Mouse (Mus musculus): ENCODE measurements around the gene Ctbp2.
A peak's percentile ranks its signal among the peaks of the same experiment; 100 is the strongest.

Ctbp2 gene

GRCm38 (mm10) chr7:133123999-133124700 lies at the start of gene Ctbp2:
TSS of gene Ctbp2 (minus strand) at chr7:133124354.
- peak; percentile 87 for DNase-seq (ENCODE audit: low spot score)

GRCm38 (mm10) chr7:133171403-133172032 lies 47.4 kb upstream of the Ctbp2 start:
- no peak for DNase-seq (ENCODE audit: low spot score)

GRCm38 (mm10) chr7:133168928-133169327 lies 44.8 kb upstream of the Ctbp2 start:
- no peak for DNase-seq (ENCODE audit: low spot score)

DNA sequence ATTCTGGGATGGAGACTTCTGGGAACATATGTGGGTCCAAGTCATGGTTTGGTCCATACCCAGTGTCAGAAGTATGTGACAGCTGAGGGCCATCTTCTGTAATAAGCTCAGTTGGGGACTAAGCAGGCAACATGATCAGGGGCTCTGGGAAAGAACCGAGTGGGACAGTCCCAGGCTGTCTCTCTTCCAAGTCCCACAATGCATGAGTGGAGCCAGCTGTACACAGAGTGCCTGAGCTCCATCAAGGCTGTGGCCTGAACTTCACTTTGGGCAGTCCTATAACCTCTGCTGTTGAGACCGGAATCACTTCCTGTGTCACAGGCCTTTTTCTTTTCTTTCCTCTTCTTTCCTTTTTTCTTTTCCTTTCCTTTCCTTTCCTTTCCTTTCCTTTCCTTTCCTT lies 43.7 kb upstream of the Ctbp2 start:
- no peak for DNase-seq (ENCODE audit: low spot score)

DNA sequence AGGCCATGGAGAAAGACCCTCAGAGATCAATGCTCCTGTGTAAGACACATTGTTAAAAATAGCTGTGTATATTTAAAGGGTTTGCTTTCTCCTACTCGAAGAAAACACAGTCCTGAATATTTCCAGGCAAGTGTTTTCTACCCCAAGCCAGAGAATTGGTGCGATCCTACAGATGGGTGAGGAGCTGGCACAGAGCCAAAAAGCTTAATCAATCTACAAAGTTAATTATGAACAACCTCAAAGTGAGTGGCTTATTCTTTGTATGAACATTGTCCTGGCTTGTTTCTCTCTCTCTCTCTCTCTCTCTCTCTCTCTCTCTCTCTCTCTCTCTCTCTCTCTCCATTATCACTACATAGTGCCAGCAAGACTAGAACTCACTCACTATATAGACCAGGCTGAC lies 40.6 kb upstream of the Ctbp2 start:
- DNase-seq (ENCODE audit: low spot score) = no peak

DNA sequence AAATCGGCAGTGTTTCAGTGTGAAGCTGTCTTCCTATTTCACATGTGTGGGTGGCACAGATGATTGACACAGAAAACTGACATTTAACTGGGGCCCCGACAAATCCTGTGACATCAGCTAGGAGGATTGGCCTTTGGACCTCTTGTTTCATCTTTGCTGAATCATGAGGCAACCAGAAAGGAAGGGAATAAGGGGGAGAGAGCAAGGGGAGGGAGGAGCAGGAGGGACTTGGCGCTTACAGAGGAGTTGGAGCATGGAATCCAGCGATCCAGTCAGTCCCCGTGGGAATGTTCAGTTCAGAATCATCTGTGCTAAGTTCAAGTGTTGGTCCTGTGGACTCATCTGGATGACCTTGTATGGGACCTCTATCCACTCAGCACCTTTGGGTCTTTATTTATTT lies 38.9 kb upstream of the Ctbp2 start:
- DNase-seq (ENCODE audit: low spot score) = no peak

GRCm38 (mm10) chr7:133162131-133162530 lies 38.0 kb upstream of the Ctbp2 start:
- no peak for DNase-seq (ENCODE audit: low spot score)

DNA sequence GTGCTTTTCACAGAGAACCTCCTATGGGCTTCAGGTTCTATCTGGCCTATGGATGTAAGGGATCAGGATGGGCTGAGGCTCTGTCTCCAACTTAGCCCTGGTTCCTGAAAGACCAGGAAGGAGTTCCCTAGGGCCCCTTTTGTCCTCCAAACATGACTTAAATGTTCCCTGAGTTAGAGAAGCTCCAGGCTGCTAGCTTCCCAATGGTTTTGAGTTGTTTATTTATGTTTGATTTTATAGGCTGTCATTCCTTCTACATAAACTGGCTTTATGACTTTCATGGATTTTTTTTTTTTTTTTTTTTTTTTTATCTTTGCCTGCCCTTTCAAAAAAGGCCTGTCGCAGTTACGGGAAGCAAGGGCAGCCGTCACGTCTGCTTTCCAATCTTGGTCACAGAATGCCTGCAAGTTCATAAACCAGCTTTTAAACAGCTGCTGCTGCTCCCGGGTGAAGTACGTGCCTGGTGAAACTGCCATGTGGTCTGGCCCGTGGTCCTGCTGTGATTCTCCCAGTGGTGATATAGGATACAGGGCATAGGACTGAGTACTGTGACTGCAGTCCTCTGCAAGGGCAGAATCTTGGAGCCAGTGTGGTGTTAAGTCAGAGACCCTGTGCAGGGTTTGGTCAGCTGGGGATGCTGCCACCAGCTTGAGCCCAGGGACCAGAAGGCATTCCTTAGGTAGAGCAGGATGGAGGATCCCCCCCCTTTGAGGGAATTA lies 37.4 kb upstream of the Ctbp2 start:
- no peak for DNase-seq (ENCODE audit: low spot score)

DNA sequence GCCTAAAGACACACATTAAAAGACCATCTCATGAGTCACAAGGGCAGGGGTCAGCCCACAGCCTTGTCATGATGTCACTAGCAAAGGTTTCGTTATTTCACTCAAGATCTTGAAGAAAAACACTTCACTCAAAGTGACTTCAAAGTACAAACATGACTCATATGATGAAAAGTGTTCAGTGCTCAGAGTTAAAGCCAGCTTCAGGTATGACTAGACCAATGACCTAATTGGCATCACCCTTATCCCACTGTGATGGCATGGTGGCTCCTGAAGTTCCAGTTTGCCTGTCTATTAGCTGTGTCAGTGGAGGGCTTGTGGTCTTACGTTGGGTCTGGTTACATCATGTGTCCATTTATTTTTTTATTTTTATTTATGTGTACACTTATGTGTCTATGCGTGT lies 35.4 kb upstream of the Ctbp2 start:
- DNase-seq (ENCODE audit: low spot score) = no peak

DNA sequence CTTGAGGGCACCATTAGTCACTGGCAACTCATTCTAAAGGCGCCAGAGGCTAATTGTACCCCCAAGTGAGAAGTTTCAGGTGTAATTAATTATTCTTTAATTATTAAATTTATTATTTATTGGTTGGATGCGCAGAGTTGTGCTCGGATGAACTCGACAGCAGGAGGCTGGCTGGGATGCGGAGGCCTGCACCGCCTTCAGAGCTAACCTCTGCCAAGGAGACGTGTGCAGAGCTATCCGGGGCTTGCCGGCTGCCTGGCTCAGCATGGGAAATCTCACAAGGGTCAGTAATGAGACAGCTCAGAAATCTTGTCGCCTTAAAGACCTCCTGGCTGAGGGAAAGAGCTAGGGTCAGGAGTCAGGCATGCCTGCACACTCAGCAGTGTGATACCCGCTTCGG lies 31.5 kb upstream of the Ctbp2 start:
- DNase-seq (ENCODE audit: low spot score) = no peak

GRCm38 (mm10) chr7:133154846-133155245 lies 30.7 kb upstream of the Ctbp2 start:
- no peak for DNase-seq (ENCODE audit: low spot score)

DNA sequence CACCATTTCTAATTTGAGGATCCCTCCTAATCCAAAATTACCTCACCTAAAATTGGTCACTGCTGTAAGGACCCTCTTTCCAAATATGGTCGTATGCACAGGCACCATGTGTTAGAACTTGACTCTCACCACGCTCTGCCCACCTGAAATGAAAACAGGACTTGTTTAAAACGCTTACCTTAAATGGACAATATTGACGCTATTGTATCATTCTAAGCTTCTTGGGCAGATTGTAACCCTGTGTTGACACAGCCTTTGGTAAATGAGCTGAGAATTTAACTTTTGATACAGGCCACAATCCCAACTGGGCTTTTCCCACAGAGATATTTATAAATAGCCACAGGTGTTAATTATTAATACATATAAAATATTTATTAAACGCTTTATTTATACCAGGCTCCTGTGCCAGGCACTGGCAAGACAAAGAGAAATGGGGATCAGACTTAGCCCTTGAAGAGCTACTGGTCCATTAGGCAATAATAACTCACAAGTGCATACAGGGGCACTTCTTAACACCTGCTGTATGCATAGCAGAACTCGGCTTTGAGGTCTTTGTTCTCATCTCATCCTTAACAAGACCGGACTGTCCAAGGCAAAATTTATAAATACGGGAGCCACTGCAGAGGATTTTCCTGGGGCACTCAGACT lies 15.7 kb upstream of the Ctbp2 start:
- DNase-seq (ENCODE audit: low spot score) = no peak

DNA sequence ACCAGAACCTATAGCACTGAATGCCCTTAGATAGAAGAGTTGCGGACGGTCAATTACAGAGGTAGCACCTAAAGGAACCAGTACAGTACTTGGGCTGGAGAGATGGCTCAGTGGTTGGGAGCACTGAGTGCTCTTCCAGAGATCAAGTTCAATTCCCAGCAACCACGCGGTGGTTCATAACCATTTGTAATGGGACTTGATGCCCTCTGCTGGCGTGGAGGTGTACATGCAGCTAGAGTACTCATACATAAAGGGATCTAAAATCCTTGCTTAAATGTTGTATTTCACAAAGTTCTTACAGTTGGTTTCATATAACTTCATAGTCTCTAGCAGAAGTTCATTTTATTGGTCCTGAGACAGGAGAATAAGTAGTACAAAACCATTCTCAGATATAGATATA lies 9.4 kb upstream of the Ctbp2 start:
- no peak for DNase-seq (ENCODE audit: low spot score)

- no peak for DNase-seq (ENCODE audit: low spot score)
Measured at GRCm38 (mm10) chr7:133132702-133133101, 8.5 kb upstream of the Ctbp2 start.

DNA sequence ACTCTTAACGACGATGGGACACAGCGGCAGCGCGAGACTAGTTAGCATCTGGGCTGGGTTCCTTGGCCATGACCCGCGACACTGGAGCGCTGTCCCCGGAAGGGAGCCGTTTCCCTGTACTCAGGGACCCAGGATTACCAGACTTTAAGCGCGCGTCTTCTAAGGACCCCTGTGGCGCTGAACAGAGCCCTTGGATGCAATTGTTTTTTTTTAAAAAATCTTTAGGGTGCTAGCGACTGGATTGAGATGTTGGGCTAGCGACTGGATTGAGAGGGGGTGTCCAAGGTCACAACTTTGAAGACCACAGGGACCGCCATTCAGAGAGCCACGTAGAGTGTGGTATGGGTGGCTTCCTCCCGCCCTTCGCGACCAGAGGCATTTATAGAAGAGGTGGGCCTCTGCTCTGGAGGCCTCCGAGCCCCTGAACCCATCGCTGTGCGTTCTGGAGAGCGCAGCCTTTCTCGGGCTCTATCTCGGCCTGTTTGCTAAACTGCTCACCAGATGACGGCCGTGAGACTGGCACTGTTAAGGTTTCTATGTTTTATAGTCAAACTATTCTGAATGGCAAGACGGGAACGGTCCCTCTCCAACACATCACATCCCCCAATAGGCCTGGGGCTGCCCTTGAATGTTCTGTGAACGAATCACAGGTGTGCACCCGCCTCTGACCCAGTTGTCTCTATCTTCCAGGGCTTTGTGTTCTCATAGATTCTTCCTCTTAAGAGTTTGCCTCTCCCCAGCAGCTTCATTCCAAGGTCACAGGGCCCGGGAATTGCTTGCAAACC lies 739 bp upstream of the Ctbp2 start:
- DNase-seq (ENCODE audit: low spot score) = peak; percentile 23

DNA sequence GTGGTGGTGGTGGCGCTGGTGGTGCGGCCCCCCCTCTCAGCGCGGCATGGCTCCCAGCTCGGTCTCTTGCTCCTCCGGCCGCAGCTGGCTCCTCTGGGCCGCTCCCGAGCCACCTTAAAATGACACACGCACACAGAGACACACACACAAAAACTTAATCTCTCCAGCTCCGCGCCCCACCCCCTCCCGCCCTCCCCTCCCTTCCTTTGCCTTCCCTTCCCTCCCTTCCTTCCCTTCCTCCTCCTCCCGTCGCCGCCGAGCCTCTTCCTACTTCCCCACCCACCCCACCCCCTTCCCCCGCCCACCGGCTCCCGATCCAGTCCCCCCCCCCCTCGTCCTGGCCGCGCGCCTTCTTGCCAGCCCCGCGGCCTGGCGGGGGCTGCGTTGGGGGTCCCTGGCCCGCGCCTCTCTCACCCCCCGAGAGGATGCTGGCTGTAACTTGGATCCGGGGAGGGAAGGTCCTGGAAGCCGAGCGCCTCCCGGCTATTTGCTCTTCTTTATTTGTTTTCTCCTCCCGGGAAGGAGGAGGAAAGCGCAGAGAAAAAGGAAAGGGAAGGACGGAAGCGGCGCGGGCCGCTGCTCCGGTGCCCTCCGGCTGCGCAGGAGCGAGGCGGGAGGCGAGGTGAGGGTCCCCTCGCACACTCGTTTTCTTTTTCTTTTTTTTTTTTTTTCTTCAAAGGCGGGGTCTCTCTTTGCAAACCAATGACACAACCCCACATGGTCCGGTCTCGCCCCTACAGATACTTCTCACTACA lies 733 bp downstream of the Ctbp2 start, which contains the start of gene Fgfr2:
Gene Fgfr2 (minus strand): TSS at position 107 of the 755 bp plus-strand sequence.
- DNase-seq (ENCODE audit: low spot score) = peak; percentile 92

GRCm38 (mm10) chr7:133122379-133123243 lies 1.5 kb downstream of the Ctbp2 start:
- no peak for DNase-seq (ENCODE audit: low spot score)

DNA sequence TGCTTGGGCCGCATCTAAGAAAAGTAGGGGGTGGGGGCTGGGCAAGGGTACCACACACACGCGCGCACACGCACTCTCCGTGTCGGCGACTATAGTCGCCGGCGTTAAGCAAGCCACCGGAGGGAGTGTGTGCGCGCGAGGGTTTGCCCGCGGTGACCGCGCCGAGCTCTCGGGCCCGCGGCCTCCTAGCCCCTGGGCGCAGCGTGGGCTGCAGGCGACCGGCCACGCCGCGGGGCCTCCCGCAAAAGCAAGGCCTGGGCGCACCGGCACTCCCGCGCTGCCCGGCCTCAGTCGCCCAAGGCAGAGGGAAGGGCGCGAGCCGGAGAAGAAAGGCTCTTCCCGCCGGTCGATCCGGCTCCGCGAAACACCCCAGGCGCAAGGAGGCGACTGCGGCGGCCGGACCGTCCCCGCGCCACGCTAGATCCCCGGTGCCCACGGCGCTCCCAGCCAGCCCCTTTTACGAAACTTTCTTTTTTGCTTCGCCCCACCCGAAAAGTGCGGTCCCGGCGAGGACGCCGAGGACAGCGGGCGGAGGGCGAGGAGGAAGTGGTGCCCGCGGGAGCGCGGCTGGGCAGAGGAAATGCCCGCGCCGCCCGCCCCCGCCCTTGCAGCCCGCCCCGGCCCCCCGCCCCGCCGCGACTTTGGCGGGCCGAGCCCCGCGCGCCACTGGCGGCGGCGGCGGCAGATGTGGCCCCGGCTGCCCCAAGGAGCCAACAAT lies 2.3 kb downstream of the Ctbp2 start:
- DNase-seq (ENCODE audit: low spot score) = peak; percentile 52

GRCm38 (mm10) chr7:133121080-133121607 lies 3.0 kb downstream of the Ctbp2 start:
- no peak for DNase-seq (ENCODE audit: low spot score)
